Mouse (Mus musculus) embryo, embryonic 9.5 days (tissue): ENCODE data around the gene Myadml2.
"Not testable (repeated sequence)": the region's sequence is repeated elsewhere in the genome, so short reads cannot be mapped to it uniquely, and the experiment has no call there.

ENCODE experiments used
- DNase-seq: peaks from one replicate; pipeline ENCODE4 v3.0.0-alpha.2; 2017; ENCODE audit errors: extremely low spot score

Gene Myadml2

DNA sequence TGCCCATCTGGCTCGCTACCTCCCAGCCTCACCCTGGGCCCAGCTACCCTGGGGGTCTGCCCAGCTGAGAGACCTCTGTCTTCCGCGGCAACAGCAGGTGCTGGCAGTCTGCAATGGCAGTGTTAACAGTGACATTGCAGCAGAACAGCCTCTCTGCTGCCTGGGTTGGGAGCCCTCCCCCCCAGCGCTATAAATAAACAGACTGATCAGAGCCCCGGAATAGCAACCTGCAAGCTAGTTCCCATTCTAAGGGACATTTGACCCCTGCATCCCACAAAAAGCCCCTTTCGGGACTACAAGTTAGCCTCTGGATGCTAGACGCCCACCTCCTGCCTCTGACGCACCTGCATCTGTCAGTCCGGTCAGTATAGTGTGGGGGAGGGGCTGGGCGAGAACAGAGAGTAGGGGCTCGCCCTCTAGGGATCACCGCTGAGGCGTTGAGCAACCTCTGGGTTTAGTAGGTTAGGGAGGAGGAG is at the start of gene Myadml2:
Gene Myadml2 (minus strand): TSS at position 158 of the 476 bp plus-strand sequence.
- peak; percentile 52 for DNase-seq

DNA sequence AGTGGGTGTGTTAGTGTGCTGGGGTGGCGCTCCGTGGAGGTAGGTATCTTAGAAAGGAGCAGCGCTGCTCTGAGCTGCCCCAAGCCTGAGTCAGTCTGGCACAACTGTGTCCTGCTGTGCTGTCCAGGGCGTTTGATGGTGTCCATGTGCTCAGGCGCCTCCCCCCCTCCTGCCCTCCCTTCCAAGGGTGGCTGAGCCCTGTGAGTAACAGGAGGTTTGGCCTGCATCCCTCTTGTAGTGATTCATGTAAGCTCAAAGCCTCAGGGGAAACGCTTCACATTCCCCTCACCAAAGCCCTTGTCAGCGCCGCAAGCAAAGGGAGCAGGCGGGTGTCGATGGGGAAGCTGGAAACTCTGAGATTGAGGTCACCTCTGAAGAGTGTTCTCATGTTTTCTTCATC is 49.8 kb upstream of the Myadml2 start:
- no peak for DNase-seq

DNA sequence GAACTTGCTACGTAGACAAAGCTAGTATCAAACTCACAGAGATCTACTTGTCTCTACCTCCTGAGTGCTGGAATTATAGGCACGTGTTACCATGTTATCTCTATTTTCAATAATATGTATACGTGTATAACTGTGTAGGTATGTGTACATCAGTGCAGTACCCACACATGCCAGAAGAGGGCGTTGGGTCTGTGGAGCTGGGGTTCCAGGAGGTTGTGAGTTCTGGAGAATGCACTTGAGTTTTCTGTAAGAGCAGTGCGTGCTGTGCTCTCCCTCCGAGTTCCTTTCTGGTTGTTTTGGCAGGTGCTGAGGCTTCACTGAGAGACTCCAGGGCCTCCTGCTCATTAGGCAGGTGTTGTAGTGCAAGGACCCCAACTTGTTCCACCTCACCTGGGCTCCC is 48.6 kb upstream of the Myadml2 start:
- DNase-seq: no peak

DNA sequence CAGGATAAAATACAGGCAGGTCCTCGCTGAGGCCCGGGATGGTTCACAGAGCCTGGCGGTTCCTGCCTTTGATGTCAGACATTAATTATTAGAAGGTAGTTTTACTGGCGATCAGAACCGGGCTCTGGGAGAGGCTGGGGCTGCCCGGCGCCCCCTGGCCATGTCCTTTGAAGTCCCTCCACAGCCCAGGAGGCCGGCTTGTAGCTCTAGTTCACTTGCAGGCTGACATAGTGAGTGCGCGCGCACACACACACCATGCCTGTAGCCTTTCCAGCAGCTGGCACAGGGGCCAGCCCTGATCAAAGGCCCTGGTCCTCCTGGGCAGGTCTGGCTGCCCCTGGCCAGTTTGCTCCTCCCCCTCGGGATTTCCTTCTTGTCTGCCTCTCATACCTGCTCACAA is 47.7 kb upstream of the Myadml2 start:
- no peak for DNase-seq

DNA sequence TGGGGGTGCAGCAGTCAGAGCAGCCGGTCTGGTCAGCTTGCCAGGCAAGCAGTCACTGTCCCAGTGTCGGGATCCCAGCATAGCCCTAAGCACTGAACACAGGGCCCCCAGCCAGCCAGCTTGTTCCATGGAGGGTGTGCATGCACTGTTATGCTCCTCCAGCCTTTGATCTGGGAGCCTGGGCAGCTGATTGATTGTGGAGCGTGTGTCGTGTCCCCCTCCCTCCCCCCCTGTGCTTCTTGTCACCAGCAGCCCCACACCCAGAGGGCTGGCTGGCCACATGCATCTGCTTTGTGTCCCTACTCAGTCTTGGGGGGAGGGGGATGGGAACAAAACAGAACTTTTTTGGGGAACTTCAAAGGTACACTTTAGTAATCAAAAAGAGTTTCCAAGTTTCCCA is 47.2 kb upstream of the Myadml2 start:
- DNase-seq: peak; percentile 73

DNA sequence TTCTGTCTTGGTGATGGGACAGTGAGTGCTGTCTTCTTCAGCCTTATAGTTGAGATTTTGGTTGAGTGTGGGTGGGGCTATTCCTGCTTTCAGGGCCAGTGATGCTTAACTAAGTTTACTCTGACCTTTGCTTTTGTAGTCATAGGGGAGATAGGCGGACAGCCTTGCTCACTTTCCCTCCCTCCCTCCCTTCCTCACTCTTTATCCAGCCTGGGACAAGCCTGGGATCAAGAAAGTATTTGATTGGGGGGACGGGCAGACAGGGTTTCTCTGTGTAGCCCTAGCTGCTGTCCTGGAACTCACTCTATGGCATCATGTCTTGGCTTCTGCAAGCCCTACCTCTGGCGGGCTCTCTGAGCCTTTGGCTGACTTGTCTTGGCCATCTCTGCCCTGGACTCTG is 45.5 kb upstream of the Myadml2 start:
- no peak for DNase-seq

DNA sequence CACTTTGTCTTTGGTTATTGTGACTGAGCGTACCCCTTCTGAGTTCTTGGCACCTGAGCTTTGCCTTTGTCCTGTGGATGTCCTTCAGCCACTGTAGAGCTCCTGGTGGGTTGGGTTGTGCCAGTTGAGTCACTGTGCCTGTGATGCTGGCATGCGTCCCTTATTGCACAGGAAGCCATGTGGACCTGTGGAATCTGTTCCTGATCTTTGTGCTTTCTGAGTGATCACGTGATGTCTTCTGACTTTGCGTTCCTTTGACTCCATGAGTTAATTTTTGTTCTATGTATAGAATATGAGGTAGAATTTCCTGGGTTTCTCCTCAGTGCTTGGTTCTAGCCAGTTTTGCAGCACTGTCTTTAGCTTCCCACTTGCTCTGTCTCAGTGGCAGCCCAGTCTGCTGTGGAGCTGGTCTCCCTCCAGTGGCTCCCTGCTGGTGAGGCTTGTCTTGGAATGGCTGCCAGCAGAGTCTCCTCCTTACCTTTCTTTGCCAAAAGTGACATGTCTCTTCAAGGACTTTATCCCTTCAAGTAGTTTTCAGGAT is 44.6 kb upstream of the Myadml2 start:
- no peak for DNase-seq

DNA sequence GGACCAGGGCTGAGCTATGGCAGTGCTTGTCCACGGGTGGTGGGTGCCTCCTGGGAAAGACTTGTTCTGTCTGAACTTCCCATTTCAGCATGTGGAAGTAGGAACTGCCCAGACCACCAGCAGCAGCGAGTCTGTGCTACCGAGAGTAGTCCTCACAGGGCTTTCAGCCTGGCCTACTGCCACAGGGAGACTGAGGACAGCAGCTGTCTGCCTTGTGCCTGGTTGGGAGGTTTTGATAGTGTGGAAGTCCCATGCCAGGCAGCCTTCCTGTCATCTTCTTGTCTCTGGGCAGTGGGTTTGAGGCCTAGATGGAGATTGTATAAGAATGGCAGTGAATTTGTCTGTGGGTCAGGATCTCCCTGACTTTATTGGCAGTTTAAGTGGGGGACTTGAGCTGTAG is 41.4 kb upstream of the Myadml2 start:
- no peak for DNase-seq

DNA sequence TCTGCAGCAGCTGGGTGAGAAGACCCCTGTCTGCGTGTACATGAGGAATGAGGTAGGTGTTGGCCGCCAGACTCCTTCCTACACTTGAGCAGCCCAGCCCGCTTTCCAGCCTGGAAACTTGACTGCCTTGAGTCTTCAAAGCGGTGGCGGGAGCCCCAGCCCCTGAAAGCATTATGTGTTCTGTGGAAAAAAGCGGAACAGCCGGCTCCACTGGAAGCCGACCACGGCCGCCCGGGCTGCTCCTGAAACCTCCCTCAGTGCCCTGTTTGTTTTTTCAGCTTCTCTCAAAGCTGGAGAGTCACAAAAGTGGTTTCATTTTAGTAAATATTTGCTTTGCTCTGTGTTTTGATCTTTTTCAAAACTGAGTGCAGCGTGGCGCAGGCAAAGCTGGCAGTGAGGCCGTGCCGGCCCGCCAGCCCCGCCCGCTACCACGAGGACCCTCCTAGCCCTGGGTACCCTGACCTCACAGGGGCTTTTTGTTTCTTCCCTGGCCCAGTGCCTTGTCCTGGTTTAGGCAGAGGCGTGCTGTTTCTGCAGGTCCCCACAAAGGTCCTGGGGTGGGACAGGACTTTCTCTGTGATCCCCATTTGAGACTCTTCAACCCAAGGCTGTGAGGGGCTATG is 38.8 kb upstream of the Myadml2 start:
- no peak for DNase-seq

DNA sequence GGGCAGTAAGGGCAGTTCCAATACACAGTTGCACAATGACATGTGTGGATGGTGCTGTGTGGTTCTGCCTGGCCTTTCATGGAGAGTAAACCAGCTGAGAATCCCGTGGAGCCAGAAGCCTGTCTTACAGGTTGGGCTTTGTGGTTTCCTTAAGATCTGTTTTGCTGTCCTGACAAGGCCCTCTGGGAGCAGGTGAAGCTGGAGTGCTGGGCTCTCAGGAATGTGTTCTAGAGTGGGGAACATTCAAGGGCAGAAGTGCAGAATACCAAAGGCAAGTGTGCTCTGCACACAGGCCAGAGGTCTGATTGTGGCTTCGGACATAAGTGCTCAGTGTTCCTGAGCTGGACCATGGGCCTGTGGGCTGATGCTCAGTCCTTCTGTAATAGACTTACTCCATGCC is 36.7 kb upstream of the Myadml2 start:
- DNase-seq: no peak

DNA sequence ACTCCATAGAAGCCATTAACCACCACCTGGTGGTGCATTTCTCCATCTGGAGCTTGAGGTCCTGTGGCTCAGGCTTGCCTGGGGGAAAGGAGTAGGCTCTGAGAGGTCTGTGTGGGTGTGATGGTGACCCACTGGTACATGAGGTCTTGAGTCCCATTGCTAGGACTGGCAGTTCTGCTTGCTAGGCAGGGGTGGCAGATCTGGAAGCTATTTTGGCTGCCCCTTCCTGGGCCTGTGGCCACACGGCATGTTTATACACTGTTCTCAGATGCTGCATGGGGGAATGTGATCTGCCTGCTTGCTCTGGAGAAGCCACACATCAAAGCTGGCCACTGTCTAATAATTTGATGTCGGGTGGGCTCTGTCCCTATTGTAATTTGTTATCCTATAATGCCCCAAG is 36.1 kb upstream of the Myadml2 start:
- no peak for DNase-seq

DNA sequence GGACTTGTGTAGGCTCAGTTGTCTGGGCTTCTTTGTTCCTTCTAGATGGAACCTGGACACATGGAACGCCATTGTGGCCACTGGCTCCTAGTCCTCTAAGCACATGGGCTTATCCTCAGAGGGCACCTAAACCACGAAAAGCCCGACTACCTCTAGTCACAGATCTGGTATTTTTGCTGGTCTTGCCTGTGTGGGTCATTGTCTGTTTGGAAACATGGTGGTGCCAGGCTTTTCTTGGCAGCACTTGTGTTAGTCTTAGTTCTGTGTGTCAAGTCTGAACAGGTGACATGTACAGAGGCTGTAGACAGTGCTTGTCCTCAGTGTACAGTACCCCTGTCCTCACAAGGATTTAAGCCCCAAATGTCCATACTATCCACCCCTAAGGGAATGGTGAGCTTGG is 35.6 kb upstream of the Myadml2 start:
- no peak for DNase-seq

DNA sequence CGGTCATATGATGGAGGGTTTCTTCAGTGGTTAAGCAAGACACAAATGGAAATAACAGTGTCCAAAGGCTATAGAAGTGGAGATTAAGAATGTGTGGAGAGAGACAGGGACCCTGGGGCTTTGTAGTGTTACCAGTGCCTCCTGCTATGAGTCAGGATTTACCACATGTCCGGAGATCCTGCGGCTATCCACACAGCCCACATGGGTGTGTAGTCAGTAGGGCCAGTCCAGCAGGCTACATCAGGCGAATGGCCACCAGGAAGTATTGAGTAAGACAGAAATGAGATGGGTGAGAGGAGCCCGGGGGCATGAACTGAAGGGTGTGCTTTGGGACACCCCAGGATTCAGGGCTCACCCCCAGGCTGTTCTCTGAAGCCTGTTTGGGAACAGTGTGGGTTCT is 34.7 kb upstream of the Myadml2 start:
- DNase-seq: no peak

DNA sequence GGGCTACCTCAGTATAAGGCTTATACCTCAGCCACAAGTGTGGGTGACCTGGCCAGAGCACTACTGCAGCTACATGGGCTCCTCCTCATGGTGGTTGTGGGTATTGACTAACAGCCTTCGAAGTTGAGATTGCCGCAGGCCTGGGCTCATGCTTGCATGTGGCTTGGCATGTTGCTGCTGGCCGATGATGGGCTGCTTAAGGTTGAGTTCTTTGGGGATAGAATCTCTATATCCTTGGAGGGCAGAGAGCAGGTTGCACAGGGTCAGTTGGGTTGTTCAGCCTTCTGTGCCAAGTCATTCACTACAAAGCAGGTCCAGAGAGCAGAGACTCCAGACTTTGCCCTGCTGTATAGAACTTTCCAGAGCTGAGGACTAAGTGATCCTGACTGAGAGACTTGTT is 32.0 kb upstream of the Myadml2 start:
- no peak for DNase-seq

DNA sequence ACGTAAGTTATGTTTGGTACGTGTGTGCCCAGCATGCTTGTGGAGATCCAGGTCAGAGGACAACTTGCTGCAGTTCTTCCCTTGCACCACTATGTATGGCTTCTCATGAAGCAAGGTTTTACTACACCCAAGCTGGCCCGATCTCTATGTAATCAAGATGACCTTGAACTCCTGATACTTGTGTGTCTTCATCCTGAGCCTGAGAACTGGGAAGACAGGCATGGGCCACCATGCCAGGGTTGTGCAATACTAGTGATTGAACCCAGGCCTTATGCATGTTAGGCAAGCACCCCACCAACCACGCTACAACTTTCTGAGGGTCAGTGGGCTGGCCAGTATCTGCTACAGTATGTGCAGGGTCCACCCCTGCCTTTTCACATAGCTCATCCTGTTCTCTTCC is 29.0 kb upstream of the Myadml2 start:
- DNase-seq: no peak

DNA sequence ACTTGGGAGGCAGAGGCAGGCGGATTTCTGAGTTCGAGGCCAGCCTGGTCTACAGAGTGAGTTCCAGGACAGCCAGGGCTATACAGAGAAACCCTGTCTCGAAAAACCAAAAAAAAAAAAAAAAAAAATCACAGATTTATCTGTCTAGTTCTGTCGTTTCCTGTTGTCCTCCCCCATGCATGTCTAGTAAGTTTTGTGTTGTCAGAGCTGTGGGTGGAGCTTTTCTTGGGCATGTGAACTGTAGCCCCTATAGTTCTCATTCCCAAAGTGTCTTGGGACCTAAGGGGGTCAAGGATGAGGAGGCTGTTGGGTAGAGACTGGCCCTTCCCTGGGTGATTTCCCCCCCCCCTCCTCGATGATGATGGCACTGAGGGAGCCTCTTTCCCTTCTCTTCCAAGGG is 27.9 kb upstream of the Myadml2 start:
- not testable (repeated sequence) for DNase-seq

DNA sequence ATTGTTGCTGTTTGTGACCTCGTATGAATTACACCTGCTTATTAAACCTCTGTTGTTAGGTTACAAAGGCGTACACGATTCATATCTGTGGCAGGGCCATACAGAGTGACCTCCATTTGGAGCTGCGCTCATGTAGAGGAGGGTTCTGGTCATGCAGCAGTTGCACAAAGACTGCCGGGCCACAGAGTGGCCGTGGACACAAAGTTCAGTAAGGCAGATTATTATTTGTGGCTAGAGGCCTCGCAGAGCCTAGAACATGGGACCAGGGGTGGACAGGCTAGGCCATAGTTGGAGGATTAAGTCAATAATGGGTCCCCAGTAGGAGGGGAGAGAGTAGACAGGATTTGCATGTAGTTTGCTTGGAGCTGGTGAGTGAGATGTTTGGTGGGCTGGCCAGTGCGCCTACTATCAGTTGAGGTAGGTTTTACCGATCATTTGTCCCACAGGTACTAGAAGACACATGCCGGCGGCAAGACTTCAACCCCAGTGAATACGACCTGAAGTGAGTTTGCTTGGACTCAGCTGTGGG is 25.7 kb upstream of the Myadml2 start:
- no peak for DNase-seq

DNA sequence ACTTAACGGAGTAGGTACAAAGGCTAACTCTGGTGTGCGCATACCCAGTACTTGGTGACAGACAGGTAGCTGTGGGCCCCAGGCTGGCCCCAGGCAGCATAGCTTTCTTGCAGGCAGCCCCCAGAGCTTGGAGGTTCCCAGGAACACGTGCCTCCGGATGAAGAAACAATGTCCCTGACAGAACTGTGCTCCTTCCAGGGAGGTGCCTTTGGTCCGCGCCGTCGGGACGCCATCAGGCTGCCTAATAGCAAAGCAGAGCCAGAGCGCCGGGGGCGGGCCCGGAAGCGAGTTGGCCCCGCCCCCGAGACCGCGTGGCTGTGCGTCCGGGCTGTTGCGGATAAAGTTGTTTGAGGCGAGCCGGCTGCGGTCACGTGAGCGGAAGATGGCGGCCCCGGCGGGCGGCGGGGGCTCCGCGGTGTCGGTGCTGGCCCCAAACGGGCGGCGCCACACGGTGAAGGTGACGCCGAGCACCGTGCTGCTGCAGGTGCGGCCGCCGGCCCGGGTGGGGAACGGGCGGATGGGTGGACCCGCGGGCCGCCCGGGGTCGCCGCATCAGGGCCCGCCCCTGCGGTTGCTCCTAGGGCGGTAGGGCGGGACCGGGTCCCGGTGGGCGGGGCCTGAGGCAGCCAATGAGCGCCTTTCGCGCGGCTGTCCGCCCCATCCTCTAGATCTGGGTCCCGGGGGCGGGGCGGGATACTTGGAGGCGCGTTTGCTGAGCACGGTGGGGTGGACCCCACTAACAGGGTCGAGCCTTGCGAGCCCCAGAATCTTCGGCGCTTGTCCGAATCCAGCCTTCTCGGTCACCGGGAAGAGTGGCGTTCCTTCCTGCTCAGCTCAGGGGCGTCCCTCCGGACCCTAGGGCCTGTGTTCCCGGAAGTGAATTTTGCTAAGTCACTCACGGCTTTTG is 25.0 kb upstream of the Myadml2 start, which contains the start of gene Aspscr1:
Gene Aspscr1 (plus strand): TSS at position 287 of the 907 bp plus-strand sequence.
- DNase-seq: peak; percentile 95

DNA sequence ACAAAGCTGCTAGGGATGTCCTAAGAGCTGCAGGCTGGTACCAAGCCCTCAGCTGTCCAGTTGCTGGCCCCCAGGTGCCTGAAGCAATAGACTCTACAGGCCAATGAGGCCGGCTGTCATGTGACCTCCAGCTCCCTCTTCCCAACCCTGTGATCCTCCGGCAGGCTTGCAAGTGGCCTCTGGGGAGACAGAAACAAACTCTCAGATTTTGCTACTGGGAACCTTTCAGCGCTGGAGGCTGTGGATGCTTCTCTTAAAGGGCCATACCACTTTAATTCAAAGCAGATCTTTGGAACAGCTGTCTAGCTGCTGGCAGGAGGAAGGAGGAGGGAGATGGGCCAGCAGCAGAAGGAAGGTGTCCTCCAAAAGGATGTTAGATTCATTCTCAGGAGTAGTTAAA is 18.7 kb upstream of the Myadml2 start:
- no peak for DNase-seq

DNA sequence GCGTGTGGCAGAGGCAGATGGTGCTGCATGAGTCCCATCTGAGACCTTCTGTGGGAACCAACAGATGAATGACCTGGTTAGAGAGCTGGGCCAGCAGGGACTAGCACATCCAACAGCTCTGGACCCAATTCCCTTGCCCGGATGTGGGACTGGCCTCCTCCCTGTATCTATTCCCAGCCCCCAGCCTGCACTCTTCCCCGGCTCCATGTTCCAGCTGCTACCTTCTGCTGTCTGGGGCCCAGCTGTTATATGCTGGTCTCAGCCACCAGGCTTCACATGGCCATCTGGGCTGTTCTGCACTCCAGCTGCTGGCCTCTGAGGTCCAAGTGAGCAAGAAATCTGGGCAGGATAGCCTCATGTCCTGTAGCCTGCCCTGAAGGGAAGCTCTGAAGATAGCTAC is 17.4 kb upstream of the Myadml2 start:
- no peak for DNase-seq

DNA sequence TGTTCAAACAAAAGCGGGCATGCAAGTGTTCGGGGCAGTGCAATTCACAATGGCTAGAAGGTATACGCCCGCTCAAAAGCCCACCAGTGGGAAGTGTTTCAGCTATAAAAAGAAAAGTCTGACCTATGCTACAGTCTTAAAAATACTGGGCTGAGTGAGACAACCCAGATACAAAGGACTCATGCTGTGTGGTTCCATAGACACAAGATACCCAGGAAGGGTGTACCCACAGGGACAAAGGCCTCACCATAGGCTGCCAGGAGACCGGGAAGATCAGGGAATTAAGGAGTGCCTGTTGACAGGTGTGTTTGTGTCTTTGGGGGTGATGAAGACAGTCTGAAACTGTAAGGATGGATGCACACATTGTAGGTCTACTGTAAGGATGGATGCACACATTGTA is 15.8 kb upstream of the Myadml2 start:
- DNase-seq: no peak

DNA sequence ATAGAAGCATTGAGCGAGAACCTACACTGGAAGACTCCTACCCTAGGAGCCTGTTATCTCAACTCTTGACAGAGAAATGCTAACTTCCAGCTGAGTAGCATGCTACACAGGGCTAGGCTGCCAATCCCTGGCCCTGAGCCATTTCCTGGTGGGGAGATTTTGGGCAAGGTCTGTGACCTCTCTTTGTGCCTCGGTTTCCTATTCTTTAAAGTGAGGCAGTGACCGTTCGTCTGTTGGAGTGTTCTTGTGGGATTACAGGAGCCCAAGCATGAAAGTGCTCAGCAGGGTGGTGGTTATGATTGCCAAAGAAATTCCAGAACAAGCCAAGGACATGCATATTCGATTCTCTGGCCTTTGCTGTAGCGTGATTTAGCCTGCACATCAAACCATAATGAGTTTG is 14.8 kb upstream of the Myadml2 start:
- DNase-seq: no peak

DNA sequence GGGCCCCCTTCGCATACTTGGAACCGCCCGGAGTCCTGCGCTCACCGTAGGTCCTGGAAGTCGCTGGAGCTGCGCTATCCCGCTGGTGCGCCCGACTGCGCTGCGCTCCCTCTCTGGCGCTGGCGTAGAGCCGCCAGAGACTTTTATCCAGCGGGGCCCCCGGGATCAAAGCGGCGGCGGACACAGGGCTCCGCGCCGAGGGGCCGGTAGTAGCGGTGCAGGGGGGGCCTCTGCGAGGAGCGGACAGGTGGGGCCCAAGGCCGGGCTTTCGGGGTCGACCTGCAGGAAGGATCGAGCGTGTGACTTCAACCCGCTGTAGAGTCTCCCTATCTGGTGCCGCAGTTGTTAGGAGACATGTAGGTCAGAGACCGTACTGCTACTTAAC is 13.1 kb upstream of the Myadml2 start, which contains the start of gene Notum:
Gene Notum (minus strand): TSS at position 100 of the 385 bp plus-strand sequence.
- peak; percentile 52 for DNase-seq
